Comparison of ENCODE assay signal across 14 mouse cellular contexts in genomic region chr9:23460721-23461120, GRCm38 (mm10).
DNase-seq lines count a peak whose midpoint lies in the region; ATAC-seq and TF ChIP-seq lines count a peak whose summit lies in the region.
"Had no signal": no experiment of that assay in that cellular context is flagged by ENCODE, and none has a peak within 500 bp of the region (broad histone marks: within the 10 kb centered on the region; RNA-seq: fewer than 3 reads in every experiment).

No protein-coding gene starts in this region.

- ATAC-seq in forebrain, embryonic 12.5 days (ENCODE audit: low FRiP score): peak; percentile 61
- ATAC-seq in liver, postnatal 0 days: no peak

- WGBS in forebrain, embryonic 12.5 days: 58% methylated on average over 4 of the region's 4 CpGs
- 81% methylated on average over 4 of the region's 4 CpGs for WGBS in forebrain, embryonic 10.5 days
- 72% methylated on average over 4 of the region's 4 CpGs for WGBS in liver, postnatal 0 days (ENCODE audit: insufficient replicate concordance)
- 30% methylated on average over 4 of the region's 4 CpGs for WGBS in cerebellum, adult 2 months

- no peak for TF ChIP-seq EP300 in liver, postnatal 0 days (IDR thresholded peaks at IDR 0.05; ENCODE audit: low read depth)

- no peak for TF ChIP-seq CTCF in liver, postnatal 0 days (IDR thresholded peaks at IDR 0.05; ENCODE audit: low read depth)
- no peak for TF ChIP-seq CTCF in cerebellum, adult 2 months (IDR thresholded peaks at IDR 0.05; ENCODE audit: borderline replicate concordance, insufficient read depth, low read depth, low read length)

- no peaks in the 10 kb centered on the region for H3K9me3 ChIP-seq in forebrain, embryonic 12.5 days
- no peaks in the 10 kb centered on the region for H3K9me3 ChIP-seq in forebrain, embryonic 10.5 days
- no peaks in the 10 kb centered on the region for H3K9me3 ChIP-seq in liver, postnatal 0 days (ENCODE audit: low read length)
- H3K9me3 ChIP-seq: kidney, embryonic 15.5 days; liver, embryonic 13.5 days; stomach, embryonic 15.5 days had no signal

- H3K36me3 ChIP-seq in forebrain, embryonic 12.5 days (replicated peaks): no peaks in the 10 kb centered on the region
- no peaks in the 10 kb centered on the region for H3K36me3 ChIP-seq in forebrain, embryonic 10.5 days (replicated peaks)
- no peaks in the 10 kb centered on the region for H3K36me3 ChIP-seq in liver, postnatal 0 days (replicated peaks; ENCODE audit: insufficient read depth, low read length)
- H3K36me3 ChIP-seq: kidney, embryonic 15.5 days; liver, embryonic 13.5 days; stomach, embryonic 15.5 days had no signal

- H3K27me3 ChIP-seq in forebrain, embryonic 12.5 days: no peaks in the 10 kb centered on the region
- no peaks in the 10 kb centered on the region for H3K27me3 ChIP-seq in forebrain, embryonic 10.5 days (ENCODE audit: poor library complexity, severe bottlenecking)
- H3K27me3 ChIP-seq in liver, postnatal 0 days (ENCODE audit: insufficient read depth, low read length): no peaks in the 10 kb centered on the region
- H3K27me3 ChIP-seq in cerebellum, adult 2 months (ENCODE audit: control insufficient read depth, insufficient read depth, low read length): no peaks in the 10 kb centered on the region; the same call in 1 of the 2 replicates
- H3K27me3 ChIP-seq: kidney, embryonic 15.5 days; liver, embryonic 13.5 days; stomach, embryonic 15.5 days had no signal

- no peak for TF ChIP-seq POLR2A in cerebellum, adult 2 months (IDR thresholded peaks at IDR 0.05; ENCODE audit: borderline replicate concordance, insufficient read depth, low read length)

- no peak overlapping the region for H3K4me2 ChIP-seq in forebrain, embryonic 12.5 days
- no peak overlapping the region for H3K4me2 ChIP-seq in liver, postnatal 0 days (ENCODE audit: low read depth, low read length)
- H3K4me2 ChIP-seq: kidney, embryonic 15.5 days; liver, embryonic 13.5 days; stomach, embryonic 15.5 days had no signal

- peaks cover 8% of the 10 kb centered on the region for H3K4me1 ChIP-seq in forebrain, embryonic 12.5 days
- H3K4me1 ChIP-seq in forebrain, embryonic 10.5 days: no peaks in the 10 kb centered on the region
- no peaks in the 10 kb centered on the region for H3K4me1 ChIP-seq in liver, postnatal 0 days (ENCODE audit: insufficient read depth)
- H3K4me1 ChIP-seq in cerebellum, adult 2 months (ENCODE audit: control insufficient read depth, insufficient read depth, low read length): no peaks in the 10 kb centered on the region
- H3K4me1 ChIP-seq: kidney, embryonic 15.5 days; liver, embryonic 13.5 days; stomach, embryonic 15.5 days had no signal

- no peak overlapping the region for H3K9ac ChIP-seq in forebrain, embryonic 12.5 days
- no peak overlapping the region for H3K9ac ChIP-seq in liver, postnatal 0 days (replicated peaks)
- H3K9ac ChIP-seq: kidney, embryonic 15.5 days; liver, embryonic 13.5 days; stomach, embryonic 15.5 days had no signal

- no peak overlapping the region for H3K4me3 ChIP-seq in forebrain, embryonic 12.5 days (replicated peaks)
- no peak overlapping the region for H3K4me3 ChIP-seq in forebrain, embryonic 10.5 days
- H3K4me3 ChIP-seq in liver, postnatal 0 days (ENCODE audit: low read depth, low read length): no peak overlapping the region
- H3K4me3 ChIP-seq in cerebellum, adult 2 months (replicated peaks; ENCODE audit: insufficient read depth, low read depth, low read length): no peak overlapping the region
- H3K4me3 ChIP-seq: kidney, embryonic 15.5 days; liver, embryonic 13.5 days; stomach, embryonic 15.5 days had no signal

- 0 out of 2 replicates have a peak overlapping the region, but pooled peaks have one; percentile 36 for H3K27ac ChIP-seq in forebrain, embryonic 12.5 days
- H3K27ac ChIP-seq in forebrain, embryonic 10.5 days: no peak overlapping the region
- no peak overlapping the region for H3K27ac ChIP-seq in liver, postnatal 0 days (ENCODE audit: low read depth)
- H3K27ac ChIP-seq in cerebellum, adult 2 months (ENCODE audit: insufficient read depth, low read length): no peak overlapping the region
- H3K27ac ChIP-seq: kidney, embryonic 15.5 days; liver, embryonic 13.5 days; stomach, embryonic 15.5 days had no signal

- no peak for DNase-seq in forebrain, embryonic 10.5 days (ENCODE audit: extremely low spot score, low spot score)
- peak; percentile 5 for DNase-seq in liver
- no peak for DNase-seq in liver, postnatal 0 days
- peak; percentile 22 for DNase-seq in right cerebral cortex, postnatal 4 days
- DNase-seq in right cerebral cortex, postnatal 36 days (ENCODE audit: low spot score in 2 of 2): no peak
- DNase-seq in urinary bladder, postnatal 10 days (ENCODE audit: low spot score): no peak
- DNase-seq in cerebellum, adult 2 months: no peak
- DNase-seq: adrenal gland, adult 8-10 months; B cell, adult 2 months; layer of hippocampus, postnatal 36 days; liver, embryonic 13.5 days had no signal

Comparison
In these comparisons a context has a peak if more than half of its experiments do, and no peak if none do; other contexts are left out.
1. DNase-seq: peak in liver (single experiment) and right cerebral cortex, postnatal 4 days (single experiment); none in forebrain, embryonic 10.5 days (single experiment), liver, postnatal 0 days (single experiment), right cerebral cortex, postnatal 36 days (0 of 2), urinary bladder, postnatal 10 days (single experiment) and cerebellum, adult 2 months (0 of 2).